Mouse (Mus musculus): ENCODE measurements at regions not wholly inside any gene's neighbourhood (a gene's known extent, or its start where the extent isn't known, plus 50 kb on each side); places are given as distances from the start of the nearest gene placed in this dataset.
A peak's percentile ranks its signal among the peaks of the same experiment; 100 is the strongest.

DNA sequence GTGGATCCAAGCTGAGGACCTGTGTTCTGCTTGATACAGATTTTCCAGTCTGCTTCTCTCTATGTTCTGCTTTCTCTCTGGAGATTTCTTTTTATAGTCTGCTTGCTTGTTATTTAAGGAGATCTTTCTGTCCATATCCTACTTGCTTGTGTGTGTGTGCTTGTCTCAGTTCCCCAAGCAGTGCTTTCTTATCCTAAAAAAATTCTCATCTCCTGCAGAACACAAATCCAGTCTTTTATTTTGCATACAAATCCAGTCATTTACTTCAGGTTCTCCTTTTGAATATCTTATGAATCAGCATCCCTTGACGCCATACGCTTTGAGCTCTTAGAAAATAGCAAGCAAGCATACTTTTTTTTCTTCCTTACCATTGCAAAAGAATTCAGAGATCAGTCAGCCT is 310.7 kb upstream of the Cypt14 start:
- DNase-seq (ENCODE audit: low read depth, low spot score): peak; percentile 13

DNA sequence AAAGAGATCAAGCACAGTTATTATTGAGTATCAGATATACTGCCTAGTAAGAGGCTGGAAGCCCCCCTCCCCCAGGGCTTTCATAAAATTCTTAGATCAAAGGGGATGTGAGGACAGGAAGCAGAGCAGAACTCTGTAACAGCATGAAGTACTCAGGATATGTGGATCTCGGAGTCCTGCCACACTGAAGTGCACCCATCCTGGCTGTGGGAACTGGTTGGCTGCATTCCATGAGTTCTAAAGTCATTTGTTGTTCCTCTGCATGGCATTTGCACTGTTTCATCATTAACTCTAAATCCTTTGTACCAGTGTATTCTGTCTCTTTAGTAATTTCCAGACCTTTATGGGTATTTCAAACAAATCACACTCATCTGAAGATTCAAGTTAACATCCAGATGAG is 267.0 kb upstream of the Cypt14 start:
- DNase-seq (ENCODE audit: low read depth, low spot score): no peak
